In genomic region chr8:48776081-48776480, GRCm38 (mm10) we compare ENCODE assay signal across 8 mouse cellular contexts.
DNase-seq lines count a peak whose midpoint lies in the region; ATAC-seq and TF ChIP-seq lines count a peak whose summit lies in the region.
"Had no signal": no experiment of that assay in that cellular context is flagged by ENCODE, and none has a peak within 500 bp of the region (broad histone marks: within the 10 kb centered on the region; RNA-seq: fewer than 3 reads in every experiment).

No protein-coding gene starts in this region.

- 0 out of 2 replicates have a peak overlapping the region, but pooled peaks have one; percentile 1 for H3K4me3 ChIP-seq in layer of hippocampus, adult 2 months
- H3K4me3 ChIP-seq in embryonic facial prominence, embryonic 14.5 days (ENCODE audit: low read depth, low read length): no peak overlapping the region
- H3K4me3 ChIP-seq in hindbrain, embryonic 15.5 days: no peak overlapping the region
- H3K4me3 ChIP-seq in neural tube, embryonic 15.5 days (replicated peaks): no peak overlapping the region

- no peak overlapping the region for H3K27ac ChIP-seq in layer of hippocampus, adult 2 months
- H3K27ac ChIP-seq in embryonic facial prominence, embryonic 14.5 days (replicated peaks; ENCODE audit: low read depth, low read length): no peak overlapping the region
- H3K27ac ChIP-seq in hindbrain, embryonic 15.5 days (replicated peaks): no peak overlapping the region
- H3K27ac ChIP-seq in neural tube, embryonic 15.5 days (replicated peaks): no peak overlapping the region

- no peaks in the 10 kb centered on the region for H3K9me3 ChIP-seq in embryonic facial prominence, embryonic 14.5 days (ENCODE audit: control insufficient read depth, low read length)
- H3K9me3 ChIP-seq in hindbrain, embryonic 15.5 days: no peaks in the 10 kb centered on the region
- no peaks in the 10 kb centered on the region for H3K9me3 ChIP-seq in neural tube, embryonic 15.5 days (replicated peaks)

- no peaks in the 10 kb centered on the region; the same call in 1 of the 2 replicates for H3K36me3 ChIP-seq in embryonic facial prominence, embryonic 14.5 days (ENCODE audit: control insufficient read depth, insufficient read depth, low read length)
- H3K36me3 ChIP-seq in hindbrain, embryonic 15.5 days: no peaks in the 10 kb centered on the region
- H3K36me3 ChIP-seq in neural tube, embryonic 15.5 days: no peaks in the 10 kb centered on the region

- TF ChIP-seq CTCF in layer of hippocampus, adult 2 months (conservative IDR thresholded peaks at IDR 0.05): no peak

- peak overlapping the region; percentile 44 for H3K4me2 ChIP-seq in embryonic facial prominence, embryonic 14.5 days (ENCODE audit: low read depth, low read length)
- H3K4me2 ChIP-seq in hindbrain, embryonic 15.5 days: peak overlapping the region; percentile 38
- 0 out of 2 replicates have a peak overlapping the region, but pooled peaks have one; percentile 1 for H3K4me2 ChIP-seq in neural tube, embryonic 15.5 days

- H3K27me3 ChIP-seq in embryonic facial prominence, embryonic 14.5 days (replicated peaks; ENCODE audit: control insufficient read depth, insufficient read depth, low read length): no peaks in the 10 kb centered on the region
- H3K27me3 ChIP-seq in hindbrain, embryonic 15.5 days: 0 out of 2 replicates have a peak, but pooled peaks cover 3% of the 10 kb centered on the region
- H3K27me3 ChIP-seq in neural tube, embryonic 15.5 days (replicated peaks): no peaks in the 10 kb centered on the region

- peak; percentile 83 for ATAC-seq in embryonic facial prominence, embryonic 14.5 days (ENCODE audit: low read depth)
- no peak for ATAC-seq in hindbrain, embryonic 15.5 days (ENCODE audit: low FRiP score, low read depth)
- no peak; the same call in 1 of the 2 replicates for ATAC-seq in neural tube, embryonic 15.5 days (ENCODE audit: low FRiP score)

- H3K9ac ChIP-seq in embryonic facial prominence, embryonic 14.5 days (ENCODE audit: low read depth, low read length): no peak overlapping the region
- H3K9ac ChIP-seq in hindbrain, embryonic 15.5 days: no peak overlapping the region
- H3K9ac ChIP-seq in neural tube, embryonic 15.5 days (replicated peaks): no peak overlapping the region

- WGBS in embryonic facial prominence, embryonic 14.5 days: 41% methylated on average over 9 of the region's 9 CpGs
- WGBS in hindbrain, embryonic 15.5 days: 40% methylated on average over 9 of the region's 9 CpGs
- WGBS in neural tube, embryonic 15.5 days: 47% methylated on average over 9 of the region's 9 CpGs

- H3K4me1 ChIP-seq in embryonic facial prominence, embryonic 14.5 days (ENCODE audit: control insufficient read depth, insufficient read depth, low read length): peaks cover 8% of the 10 kb centered on the region
- peaks cover 4% of the 10 kb centered on the region for H3K4me1 ChIP-seq in hindbrain, embryonic 15.5 days (replicated peaks)
- H3K4me1 ChIP-seq in neural tube, embryonic 15.5 days: peaks cover 13% of the 10 kb centered on the region

- DNase-seq in layer of hippocampus, adult 2 months (ENCODE audit: low spot score in 2 of 2): no peak
- DNase-seq in layer of hippocampus, adult 18-20 months (ENCODE audit: low spot score in 2 of 2): no peak
- DNase-seq in embryonic facial prominence, embryonic 14.5 days (ENCODE audit: low spot score): peak; percentile 62
- DNase-seq in layer of hippocampus, postnatal 25 days (ENCODE audit: extremely low spot score in 1 of 2, low spot score in 1 of 2): no peak
- DNase-seq in spleen, adult 12 weeks (ENCODE audit: low spot score): no peak
- DNase-seq: kidney, adult 11 months had no signal
